Mouse (Mus musculus) urinary bladder, postnatal 4 days (tissue): ENCODE results near the gene Bivm.

Experiments
- DNase-seq, 2 experiments: peaks; one replicate each; pipeline ENCODE4 v3.0.0; 2021 to 2022; ENCODE audit warnings: low spot score in 2 of 2

Gene Bivm

DNA sequence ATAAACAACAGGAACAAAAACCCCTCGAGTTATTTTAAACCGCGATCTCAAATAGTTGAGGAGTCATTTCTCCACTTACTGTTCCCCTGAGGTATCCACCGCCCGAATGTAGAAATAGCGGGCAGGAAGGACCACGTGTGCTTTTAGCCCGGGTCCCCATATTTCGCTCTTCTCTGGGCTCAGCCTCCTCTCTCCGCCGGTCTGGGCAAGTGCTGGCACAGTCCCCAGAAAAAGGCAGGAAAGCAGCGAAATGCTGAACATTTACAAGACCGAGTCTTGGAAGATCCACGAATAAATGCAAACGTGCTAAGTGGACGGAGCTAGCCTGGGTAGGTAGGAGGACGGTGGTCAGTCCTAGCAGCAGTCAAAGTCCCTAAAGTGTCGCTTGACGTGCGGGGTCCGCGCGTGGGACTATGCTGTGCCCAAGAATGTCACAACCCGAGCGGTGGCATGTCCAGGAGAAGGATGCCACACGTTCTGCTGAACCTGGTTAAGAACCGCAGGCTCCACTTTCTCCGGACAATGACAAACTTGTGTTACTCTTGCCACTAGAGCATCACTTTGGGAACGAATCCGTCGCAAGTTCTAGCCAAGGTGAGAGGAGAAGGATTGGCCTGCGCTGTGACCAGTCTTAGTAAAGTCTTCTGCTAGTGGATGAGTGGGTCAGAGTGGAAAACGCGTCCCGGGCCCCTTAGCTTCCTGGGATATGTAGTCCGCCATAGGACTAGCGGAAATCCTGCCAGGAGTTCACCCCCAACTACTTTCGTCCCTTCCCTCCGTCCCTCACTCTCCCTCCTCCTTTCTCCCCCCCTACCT, at the start of gene Bivm, which contains the start of gene Kdelc1:
Gene Bivm, plus strand, starts transcription at position 719 of the 816 bp plus-strand sequence.
Gene Kdelc1, minus strand, starts transcription at position 570 of the 816 bp plus-strand sequence.
- DNase-seq = peak; percentile 84 to 85

DNA sequence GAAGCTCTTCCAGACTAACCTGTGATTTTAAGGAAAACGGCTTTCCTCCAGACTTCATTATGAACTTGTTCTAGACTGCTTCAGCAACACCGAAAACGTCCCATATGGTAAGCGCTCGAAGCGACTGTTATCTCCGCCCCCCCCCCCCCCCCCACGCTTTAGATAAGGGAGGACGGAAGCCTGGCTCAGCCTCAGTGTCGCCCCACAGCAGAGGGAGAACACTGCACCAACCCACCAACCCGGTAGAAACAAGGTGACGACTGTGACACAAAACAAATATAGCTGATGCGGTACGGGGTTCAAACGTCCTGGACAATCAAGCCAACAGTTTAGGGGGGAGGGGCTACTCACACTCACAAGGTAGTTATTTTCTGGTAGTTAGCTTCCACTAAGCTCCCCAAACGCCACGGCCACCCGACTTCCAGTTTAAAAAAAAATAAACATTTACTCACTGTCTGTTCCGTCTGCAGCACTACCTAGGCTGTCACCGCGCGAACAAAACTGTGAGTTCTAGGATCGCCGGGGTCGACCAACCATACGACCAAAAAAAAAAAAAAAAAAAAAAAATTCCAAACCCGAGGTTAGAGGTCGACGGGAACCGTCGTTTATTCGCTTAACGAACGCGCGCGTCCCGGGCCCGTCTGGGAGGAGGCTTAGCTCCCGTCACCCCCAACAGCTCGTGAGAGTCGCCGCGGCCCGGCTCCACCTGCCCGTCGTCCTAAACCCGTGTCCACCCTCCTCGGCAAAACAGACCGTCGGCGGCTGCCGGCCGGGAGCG, 17.1 kb upstream of the Bivm start:
- no peak for DNase-seq

DNA sequence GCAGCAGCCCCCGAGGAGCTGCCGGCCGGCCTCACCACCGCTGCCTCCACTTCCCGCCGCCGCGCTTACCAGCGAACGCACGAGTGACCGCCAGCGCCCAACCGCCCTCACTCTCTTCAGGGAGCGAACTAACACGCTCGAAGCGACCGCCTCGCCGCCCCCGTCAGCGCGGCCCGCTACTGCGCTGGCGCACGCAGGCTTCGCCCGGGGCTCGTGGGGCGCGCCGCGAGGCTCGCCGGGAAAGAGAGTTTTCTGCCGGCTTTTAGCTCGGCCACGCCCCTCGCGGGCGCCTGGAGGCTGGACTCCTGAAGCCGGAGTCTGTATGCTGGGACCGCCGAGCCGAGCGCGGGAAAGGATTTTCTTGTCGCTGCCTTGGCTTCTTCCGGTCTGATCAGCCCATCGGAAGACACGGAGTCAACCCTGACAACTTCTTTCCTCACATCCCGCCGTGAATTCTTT, 16.5 kb upstream of the Bivm start, which contains the start of gene Tex30:
Gene Tex30, minus strand, starts transcription at position 183 of the 459 bp plus-strand sequence.
- peak; percentile 91 for DNase-seq

DNA sequence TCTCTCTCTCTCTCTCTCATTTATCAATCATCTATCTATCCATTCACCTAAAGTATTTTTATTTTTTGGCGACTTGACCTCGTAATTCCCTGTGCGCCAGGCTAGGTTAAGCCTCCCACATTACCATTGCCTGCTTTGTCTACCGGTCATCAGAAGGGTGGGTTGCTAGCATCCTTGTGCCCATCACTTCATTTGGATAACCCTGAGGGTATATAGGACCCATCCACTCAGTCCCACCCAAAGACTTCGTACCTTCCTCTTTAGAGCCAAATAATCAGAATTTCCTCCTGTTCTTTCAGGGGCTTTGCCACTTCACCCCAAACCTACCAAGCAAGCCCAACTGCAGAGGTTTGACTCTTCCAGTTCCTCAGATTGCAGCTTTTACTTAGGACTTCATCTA, 15.8 kb upstream of the Bivm start:
- no peak for DNase-seq

DNA sequence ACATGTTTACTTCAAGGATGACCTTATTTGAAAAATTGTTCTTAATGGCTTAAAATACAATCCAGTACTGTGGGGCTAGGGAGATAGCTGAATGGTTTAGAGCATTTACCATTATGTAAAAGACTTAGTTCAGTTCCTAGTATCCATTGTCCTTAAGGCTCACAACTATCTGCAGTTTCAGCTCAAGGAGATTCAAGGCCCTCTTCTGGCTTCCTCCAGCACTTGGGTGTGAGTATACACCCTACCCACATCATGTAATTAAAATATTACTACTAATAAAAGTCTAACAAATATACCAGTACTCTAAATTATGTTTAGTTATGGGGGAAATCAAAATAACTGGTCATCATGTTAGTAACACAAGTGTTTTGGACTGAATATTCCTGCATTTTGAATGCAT, 1.2 kb upstream of the Bivm start:
- no peak for DNase-seq

DNA sequence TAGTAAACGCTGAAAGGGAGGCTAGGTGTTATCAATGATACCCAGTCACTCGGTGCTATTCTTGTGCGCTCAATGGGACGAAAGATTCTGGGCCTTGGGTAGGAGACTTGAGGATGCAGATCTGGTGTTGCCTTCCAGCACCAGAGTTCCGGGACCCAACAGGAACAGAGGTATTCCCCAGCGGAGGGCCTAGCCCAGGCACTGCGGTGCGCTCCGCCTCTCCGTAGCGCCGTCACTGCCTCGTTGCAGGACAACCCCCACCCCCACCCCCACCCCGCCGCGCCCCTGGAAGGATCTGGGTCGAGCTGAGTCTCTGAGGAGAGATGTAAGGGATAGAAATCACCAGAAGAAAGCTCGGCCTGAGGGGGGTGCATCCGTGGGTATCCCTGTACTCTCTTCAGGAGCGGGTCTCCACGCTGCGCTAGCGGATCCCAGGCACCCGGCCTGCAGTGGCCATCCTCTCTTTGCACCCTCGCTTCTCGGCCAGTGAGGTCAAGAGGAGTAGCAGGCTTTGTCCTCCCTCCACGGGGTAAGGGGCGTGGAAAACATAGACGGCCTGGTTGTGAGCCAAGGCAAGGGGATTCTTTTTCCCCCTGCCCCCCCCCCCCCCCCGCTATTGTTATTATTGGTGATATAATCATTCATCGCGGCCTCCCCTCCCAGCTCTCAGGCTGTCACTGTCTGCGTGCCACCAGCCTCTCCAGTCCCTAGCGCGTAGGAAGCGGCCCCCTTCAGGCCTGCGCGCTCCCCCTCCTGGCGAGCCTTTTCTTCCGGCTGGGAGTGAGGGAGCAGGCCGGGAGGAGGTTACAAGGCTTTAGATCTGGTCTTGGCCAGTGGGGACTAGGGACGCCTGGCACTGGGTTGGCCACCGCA, 680 bp downstream of the Bivm start:
- DNase-seq = peak; percentile 80 to 83

DNA sequence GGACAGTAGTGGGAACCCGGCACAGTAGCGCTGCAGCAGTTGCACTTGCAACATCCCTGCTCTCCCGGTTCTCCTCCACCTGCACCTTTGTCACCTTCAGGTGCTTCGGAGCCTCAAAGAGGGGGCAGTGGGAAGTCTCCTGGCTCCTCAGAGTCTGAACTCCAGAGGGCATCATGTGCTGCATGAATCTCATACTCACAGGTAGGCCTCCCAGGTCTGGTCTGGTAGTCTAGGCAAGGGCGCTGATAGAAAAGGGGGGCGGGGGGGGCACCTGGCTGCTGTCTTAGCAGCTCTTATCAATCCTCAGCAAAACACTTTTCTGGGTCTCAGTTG, 1.3 kb downstream of the Bivm start:
- no peak for DNase-seq

DNA sequence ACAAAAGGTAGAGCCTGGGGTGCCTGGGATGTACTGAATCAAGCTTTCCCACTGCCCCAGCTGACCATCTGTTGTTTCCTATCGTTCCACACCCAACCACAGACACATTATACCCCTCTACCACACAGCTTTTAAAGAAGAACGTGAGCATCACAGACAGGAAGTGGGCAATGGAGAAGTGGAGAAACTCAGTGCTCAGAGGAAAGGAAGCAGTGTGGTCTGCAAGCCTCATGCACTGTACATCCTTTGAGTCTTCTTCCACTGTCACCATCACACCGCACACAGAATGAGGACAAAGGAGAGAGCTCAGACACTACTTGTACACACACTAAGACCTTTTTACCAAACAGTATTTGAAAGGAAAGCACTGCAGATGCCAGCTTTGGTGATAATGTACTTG, 3.5 kb downstream of the Bivm start:
- no peak for DNase-seq

DNA sequence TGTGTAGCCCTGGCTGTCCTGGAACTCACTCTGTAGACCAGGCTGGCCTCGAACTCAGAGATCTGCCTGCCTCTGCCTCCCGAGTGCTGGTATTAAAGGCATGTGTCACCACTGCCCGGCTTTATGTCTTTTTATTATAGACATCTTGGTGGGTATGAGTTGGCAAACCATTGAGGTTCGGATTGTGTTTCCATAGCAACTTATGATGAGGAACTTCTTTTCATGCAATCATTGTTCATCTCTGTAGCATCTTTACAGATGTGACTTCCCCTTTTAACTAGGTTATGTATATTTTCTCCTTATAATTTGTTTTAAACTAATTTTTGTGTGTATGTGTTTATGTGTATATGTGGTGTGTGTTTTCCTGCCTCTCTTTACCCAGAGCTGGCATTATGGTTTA, 6.8 kb downstream of the Bivm start:
- no peak for DNase-seq

DNA sequence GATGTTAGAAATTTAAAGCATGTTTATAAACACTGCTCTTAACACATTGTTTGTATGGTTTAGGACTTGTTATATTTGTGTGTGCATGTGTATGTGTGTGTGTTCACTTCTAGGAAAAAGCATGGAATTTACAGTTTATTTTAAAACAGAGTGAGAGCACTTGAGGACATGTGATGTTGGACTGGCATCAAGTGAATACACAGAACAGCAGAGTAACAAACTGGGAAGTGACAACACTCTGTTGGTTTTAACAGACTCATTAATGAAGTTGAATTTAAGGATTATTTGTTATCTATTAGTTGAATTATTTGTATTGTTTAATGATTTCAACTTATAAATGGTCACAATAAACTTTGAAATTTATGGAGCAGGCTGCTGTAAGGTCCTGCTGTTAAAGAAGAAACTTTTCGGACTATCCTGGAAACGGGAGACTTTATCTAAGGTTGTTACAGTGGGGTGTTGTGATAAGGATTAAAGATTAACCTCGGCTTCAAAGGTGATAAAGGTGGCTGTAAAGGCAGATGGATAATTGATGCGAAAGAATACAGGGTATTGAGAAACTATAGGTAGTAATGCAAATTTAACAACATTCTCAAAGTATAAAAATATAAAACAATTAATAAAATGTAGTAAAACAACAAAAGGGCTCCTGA, 11.3 kb downstream of the Bivm start:
- no peak for DNase-seq

DNA sequence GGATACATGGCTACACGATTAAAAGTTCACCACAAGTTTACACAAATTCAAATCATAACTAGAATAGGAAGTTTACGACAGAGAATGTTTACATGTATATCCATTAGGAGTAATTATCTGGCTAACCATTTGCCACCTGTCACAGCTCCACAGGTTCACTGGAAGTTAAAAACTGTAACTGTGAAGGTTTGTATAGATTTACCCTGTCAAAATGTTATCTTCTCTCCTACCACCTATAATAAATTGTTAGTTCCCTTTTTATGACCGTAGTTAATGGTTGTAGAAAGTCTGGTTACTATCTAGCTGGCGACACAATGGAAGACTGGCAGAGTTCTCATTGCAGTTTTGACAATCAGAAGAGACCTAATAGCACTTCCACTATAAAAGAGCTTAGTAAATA, 21.5 kb downstream of the Bivm start:
- DNase-seq = no peak

DNA sequence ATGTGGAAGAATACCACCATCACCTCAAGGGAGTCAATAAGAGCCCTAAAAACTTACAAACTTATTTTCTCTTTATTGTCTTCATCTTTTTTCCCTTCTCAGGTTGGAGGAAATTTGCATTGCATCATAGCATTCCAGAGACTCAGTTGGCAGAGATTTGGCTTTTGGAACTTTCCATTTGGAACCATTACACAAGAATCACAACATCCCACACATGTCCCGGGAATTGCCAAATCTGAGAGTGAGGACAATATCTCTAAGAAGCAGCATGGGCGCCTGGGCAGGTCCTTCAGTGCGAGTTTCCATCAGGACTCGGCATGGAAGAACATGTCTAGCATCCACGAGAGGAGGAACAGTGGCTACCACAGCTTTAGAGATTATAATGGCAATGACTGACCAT, 24.0 kb downstream of the Bivm start:
- no peak for DNase-seq

DNA sequence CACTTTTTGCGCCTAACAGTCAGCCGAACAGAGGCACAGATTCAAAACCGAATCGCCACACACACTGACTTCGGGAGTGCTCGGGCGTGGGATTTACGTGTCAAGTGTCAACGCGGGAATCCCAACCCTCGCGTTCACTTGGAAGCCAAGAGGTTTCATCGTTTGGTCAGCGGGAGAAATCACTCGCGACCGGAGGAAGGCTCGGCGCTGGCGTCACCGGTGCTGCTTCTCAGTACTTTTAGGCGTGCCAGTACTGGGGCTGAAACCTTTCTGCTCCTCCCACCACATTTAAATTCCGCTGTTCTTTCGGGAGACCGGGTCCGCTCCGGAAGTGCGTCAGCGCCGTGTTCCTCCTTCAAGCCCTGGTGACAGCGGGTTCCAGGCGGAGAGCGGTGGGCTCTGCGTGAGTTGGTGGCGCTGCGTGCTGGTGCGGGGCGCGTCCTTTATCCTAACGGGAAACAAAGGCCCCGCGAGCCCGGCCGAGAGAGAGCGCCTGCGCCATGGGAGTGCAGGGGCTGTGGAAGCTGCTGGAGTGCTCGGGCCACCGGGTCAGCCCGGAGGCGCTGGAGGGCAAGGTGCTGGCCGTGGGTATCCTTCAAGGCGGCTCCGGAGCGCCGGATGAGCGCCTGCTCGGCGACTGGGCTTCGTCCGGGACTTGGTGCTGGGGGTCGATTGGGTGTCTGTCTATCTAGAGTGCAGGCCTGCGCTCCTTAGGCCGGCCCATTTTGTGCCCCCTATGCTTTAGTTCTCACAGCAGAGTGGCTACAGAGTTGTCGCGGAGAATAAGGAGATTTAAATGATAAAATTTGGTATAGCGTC, 29.0 kb downstream of the Bivm start, which contains the start of gene Ercc5:
Gene Ercc5, plus strand, starts transcription at position 182 of the 819 bp plus-strand sequence.
- DNase-seq = peak; percentile 70 to 74

DNA sequence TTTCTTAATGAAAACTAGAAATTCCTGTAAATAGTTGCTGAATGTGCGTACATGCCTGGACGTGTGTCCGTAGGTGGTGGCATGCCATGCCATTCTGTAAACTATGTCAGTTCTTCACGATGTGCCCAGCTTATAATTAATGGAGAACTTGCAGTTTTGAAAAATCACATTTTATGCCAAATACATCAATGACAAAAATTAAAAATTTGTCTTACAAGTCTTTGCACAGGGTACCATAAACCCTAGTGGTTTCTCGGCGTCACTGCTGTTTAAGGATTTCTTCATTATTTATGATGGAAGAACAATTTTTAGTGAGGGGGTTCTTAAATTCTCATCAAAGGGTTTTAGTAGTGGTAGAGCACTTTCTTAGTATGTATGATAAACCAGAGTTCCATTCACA, 29.9 kb downstream of the Bivm start:
- DNase-seq = no peak

DNA sequence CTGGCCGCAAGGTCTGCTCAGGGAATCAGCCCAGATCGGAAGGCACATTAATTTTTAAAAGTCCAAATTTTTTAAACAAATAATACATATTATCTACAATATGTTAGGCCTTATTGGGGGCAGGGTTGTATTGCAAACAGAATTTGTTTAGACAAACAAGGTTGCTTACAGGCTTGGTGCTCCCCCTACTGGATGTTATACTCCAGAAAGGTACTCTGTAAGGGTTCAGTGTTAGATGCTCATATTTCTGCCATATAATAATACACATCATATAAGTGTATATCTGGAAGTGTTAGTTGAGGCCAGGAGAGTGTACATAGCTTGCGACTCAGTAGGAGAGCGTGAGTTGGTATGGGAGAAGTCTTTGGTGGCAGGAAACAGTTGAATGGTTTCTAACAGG, 36.5 kb downstream of the Bivm start:
- DNase-seq = no peak

DNA sequence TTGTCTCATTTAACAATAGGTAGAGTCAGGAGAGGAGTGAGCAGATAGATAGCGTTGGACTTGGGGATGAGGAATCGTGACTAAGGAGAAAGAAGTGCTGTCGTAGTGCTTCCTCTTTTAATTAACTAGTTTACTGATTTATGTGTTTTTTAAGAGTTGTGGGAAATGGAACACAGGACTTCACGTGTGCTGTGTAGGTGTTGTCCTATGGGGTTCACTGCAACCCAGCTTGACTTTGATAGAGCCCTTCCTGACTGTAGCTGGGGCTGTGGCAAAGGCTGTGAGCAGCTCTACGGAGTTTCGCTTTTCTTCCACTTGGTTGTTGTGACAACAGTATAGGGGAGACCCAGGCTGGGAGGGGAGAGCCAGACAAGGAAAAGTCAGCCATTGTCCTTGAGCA, 39.6 kb downstream of the Bivm start:
- no peak for DNase-seq

DNA sequence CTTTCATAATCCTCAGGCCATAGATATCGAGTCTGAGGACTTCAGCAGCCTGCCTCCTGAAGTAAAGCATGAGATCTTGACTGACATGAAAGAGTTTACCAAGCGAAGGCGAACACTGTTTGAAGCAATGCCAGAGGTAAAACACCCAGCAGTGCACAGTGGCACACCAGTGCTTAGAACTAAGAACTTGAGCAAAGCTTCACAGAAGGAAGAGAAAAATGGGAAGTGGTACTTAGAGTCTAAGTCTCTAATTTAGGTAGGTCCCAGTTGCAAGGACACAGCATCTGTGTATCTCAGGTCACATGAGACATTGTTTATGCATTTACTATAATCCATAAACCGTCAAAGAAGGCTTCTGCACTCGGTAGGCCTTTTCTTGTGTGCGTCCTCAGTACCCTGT, 43.1 kb downstream of the Bivm start:
- DNase-seq = no peak

DNA sequence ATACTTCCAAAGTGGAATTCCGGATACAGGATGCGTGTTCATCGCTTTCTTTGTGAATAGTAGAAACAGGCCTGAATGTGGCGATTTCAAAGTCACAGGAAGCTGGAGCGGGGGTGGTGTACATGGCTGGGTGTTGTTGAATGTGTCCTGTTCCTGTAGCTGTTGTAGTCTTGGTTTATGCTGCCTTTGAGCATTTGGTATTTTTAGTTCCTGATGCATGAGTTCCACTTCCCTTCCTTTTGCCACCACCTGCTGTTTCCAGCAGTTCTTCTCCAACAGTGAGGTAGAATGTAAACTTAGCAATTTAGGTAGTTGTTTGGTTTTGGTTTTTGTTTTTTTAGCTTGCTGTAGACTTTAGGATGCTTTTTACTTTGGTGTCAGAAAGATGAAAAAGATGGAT, 43.6 kb downstream of the Bivm start:
- DNase-seq = no peak

DNA sequence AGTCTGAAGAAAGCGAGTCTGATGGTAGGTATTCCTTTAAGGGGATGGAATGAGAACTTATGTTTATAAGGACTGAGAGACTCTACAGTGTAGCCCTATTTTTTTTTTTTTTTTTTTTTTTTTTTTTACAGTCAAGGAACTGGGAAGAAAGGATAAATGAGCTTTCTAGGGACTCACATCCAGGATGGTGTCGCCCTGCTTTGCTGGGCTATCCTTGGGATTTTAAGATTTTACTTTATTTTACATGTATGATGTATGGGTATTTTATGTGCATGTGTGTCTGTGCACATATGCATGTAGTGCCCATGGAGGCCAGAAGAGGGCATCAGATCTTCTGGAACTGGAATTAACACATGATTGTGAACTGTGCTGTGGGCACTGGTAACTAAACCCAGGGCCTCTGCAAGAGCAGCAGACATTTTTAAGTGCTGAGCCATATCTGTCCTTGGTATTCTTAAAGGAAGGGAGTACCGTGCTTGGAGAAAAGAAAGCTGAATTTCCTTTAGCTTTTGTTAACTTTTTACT, 49.2 kb downstream of the Bivm start:
- DNase-seq = no peak

DNA sequence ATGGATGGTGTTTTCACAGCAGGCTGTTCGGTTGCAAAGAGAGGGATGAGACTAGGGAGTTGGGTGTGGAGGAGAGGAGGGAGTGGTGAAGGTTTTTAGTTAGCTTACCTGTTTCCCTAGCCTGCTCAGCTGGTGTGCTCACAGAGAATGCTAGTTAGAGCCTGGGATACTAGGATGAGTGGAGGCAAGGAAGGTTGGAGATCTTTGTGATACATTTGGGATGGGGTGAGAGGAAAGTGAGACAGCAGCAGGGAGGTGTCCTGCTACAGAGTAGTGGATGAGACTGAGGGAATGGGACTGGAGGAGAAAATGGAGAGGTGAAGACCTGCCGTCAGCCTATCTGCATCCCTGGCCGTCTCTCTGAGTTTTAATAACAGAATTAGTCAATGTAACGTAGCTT, 53.9 kb downstream of the Bivm start:
- DNase-seq = no peak
